Mouse (Mus musculus): ENCODE results near the gene Tspan31. TPM values are rescaled to one million over a fixed set of nuclear protein-coding genes. Genes with fewer than 3 reads are reported as not detected.
A peak's percentile ranks its signal among the peaks of the same experiment; 100 is the strongest.

The Tspan31 gene
- polyA plus RNA-seq, 1 experiment from 2014 or later = 122 TPM

DNA sequence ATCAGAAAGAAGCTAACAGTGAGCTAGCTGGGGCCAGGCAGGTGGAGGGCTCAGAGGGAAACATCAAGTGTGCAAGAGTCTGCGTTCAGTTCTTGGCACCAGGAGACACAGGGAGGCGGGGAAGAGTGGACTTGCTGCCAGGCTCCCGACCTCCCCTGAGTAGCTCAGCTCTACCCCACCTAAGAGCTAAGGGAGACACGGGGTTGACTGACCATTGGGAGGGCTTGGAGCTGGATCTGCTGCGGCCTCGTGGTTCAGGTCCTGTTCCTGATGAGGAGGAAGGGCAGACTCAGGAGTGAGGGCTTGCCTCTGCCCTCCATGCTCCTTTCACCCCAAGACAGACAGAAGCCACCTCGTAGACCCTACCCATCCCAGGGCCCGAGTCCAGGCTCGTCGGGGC is 29.1 kb upstream of the Tspan31 start:
- no peak overlapping the region for H3K27ac ChIP-seq
- no peak for ATAC-seq (ENCODE audit: low FRiP score)

DNA sequence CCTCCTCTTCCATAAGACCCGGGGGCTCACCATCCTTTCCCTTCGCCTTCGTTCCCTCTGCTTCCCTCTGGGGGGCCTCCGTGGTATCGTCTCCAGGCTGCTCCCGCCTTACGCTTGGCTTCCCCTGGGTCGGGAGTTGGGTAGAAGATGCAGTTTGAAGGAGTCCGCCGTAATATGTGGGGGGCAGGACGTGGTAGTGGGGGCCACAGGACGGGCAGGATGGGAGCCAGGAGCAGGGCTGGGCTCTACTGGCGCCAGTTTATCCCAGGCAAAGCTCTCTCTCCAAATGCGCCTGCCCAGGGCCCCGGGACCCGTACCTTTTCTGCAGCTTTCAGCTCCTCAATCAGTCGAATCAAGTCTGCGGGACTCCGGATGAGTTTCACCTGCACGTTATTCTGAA is 28.4 kb upstream of the Tspan31 start:
- H3K9ac ChIP-seq = no peak overlapping the region
- H3K4me1 ChIP-seq (replicated peaks) = peaks cover 16% of the 10 kb centered on the region
- no peak for ATAC-seq (ENCODE audit: low FRiP score)
- no peak overlapping the region for H3K4me3 ChIP-seq
- WGBS = 82% methylated on average over 20 of the region's 20 CpGs
- no peak overlapping the region for H3K27ac ChIP-seq
- H3K27me3 ChIP-seq = peaks cover 4% of the 10 kb centered on the region; the same call in 1 of the 2 replicates
- H3K4me2 ChIP-seq = no peak overlapping the region
- H3K9me3 ChIP-seq = no peaks in the 10 kb centered on the region
- H3K36me3 ChIP-seq = peaks cover 67% of the 10 kb centered on the region

More for the DNA sequence above, 29.1 kb upstream of the Tspan31 start:
- Histone ChIP-seq H3K4me2 (no peak overlapping the region), H3K27me3 (no peaks in the 10 kb centered on the region), H3K9me3 (no peaks in the 10 kb centered on the region), H3K4me1 (replicated peaks) (peaks cover 10% of the 10 kb centered on the region), H3K4me3 (no peak overlapping the region), H3K9ac (no peak overlapping the region), H3K36me3 (peaks cover 73% of the 10 kb centered on the region)
- 89% methylated on average over 10 of the region's 10 CpGs for WGBS

DNA sequence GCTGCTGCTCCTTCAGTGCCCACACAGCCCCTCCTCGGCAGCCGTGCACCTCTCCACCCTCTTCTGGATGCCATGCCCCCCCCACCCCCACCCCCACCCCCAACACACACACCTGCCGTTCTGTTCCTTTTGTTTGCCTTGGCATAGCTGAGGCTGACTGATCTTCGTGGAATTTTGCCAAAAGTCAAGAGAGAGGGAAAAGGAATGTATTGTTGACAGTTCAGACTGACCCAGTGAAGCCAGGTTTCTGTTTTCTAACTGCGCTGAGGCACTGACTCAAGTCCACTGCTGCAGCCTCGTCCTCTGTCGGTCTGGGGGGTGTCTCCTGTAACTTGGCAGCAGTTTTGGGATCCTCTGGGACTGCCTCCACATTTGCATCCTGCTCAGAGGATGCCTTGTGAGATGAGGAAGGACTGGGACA is 24.3 kb upstream of the Tspan31 start:
- 44% methylated on average over 7 of the region's 7 CpGs for WGBS
- no peaks in the 10 kb centered on the region for H3K9me3 ChIP-seq
- H3K9ac ChIP-seq = peak overlapping the region; percentile 35; the same call in 1 of the 2 replicates
- peaks cover 45% of the 10 kb centered on the region for H3K27me3 ChIP-seq
- ATAC-seq (ENCODE audit: low FRiP score) = no peak
- H3K36me3 ChIP-seq = peaks cover 64% of the 10 kb centered on the region
- peak overlapping the region; percentile 52; the same call in 1 of the 2 replicates for H3K27ac ChIP-seq
- H3K4me3 ChIP-seq = no peak overlapping the region
- peaks cover 40% of the 10 kb centered on the region for H3K4me1 ChIP-seq (replicated peaks)
- no peak overlapping the region for H3K4me2 ChIP-seq

DNA sequence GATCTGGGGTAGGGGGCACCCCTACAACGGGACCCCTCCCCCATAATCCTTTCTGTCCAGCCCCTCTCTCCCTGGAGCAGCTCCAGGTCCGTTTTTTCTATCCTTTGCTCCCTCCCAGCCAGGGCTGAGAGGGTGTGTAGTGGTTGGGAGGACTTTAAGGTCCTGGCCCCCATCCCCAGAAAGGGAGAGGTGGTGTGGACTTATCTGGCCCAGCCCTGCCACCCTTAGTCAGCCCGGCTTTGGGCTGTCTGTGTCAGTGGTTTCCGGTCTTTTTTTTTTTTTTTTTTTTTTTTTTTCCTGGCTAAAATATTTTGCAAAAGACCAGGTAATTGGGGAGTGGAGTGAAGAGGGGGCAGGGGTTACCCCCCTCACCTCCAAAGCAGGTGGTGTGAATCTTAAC is 22.7 kb upstream of the Tspan31 start:
- WGBS = 56% methylated on average over 4 of the region's 4 CpGs
- Histone ChIP-seq H3K4me3 (no peak overlapping the region), H3K9me3 (no peaks in the 10 kb centered on the region), H3K27me3 (peaks cover 62% of the 10 kb centered on the region), H3K36me3 (peaks cover 63% of the 10 kb centered on the region), H3K4me1 (replicated peaks) (peaks cover 40% of the 10 kb centered on the region), H3K9ac (no peak overlapping the region), H3K27ac (no peak overlapping the region), H3K4me2 (no peak overlapping the region)
- ATAC-seq (ENCODE audit: low FRiP score) = no peak

DNA sequence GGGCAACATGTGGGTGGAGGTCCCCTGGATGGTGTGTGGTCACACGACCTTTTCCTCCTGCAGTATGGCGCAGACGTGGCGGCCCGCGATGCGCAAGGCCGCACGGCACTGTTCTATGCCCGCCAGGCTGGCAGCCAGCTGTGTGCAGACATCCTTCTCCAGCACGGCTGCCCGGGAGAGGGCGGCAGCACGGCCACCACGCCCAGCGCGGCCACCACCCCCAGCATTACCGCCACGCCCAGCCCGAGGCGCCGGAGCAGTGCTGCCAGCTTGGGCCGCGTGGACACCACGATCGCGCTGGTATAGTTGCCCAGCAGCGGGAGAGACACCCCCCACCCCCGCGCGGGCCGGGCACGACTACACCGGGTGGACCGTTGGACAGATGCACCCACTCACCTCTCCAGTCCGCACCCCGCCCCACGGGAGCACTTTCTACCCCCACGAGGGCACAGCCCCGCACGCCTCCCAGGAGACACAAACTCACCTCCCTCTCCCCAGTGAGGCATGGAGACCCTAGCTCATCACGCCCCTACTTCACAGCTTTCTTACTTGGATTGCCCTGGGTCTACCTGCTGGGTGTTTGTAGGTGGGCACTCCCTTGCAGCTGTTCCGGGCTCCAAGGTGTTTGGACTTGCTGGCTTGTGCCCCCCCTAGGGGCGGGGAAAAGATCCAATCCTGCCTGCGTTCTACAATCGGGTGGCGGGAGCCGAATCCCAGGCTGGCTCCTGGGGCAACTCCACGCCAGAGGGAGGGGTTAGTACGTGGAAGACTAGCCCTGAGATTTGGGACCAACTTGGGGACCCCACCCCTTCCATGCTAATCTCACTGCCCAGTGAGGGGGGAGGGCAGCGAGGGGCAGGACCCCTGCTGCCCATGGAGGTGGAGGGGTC is 21.7 kb upstream of the Tspan31 start:
- Histone ChIP-seq H3K9me3 (no peaks in the 10 kb centered on the region), H3K4me2 (peak overlapping the region; percentile 42), H3K36me3 (peaks cover 63% of the 10 kb centered on the region), H3K9ac (peak overlapping the region; percentile 59), H3K27me3 (peaks cover 71% of the 10 kb centered on the region), H3K4me1 (replicated peaks) (peaks cover 40% of the 10 kb centered on the region), H3K27ac (no peak overlapping the region), H3K4me3 (peak overlapping the region; percentile 24)
- ATAC-seq (ENCODE audit: low FRiP score) = peak; percentile 43
- WGBS = 10% methylated on average over 51 of the region's 51 CpGs

DNA sequence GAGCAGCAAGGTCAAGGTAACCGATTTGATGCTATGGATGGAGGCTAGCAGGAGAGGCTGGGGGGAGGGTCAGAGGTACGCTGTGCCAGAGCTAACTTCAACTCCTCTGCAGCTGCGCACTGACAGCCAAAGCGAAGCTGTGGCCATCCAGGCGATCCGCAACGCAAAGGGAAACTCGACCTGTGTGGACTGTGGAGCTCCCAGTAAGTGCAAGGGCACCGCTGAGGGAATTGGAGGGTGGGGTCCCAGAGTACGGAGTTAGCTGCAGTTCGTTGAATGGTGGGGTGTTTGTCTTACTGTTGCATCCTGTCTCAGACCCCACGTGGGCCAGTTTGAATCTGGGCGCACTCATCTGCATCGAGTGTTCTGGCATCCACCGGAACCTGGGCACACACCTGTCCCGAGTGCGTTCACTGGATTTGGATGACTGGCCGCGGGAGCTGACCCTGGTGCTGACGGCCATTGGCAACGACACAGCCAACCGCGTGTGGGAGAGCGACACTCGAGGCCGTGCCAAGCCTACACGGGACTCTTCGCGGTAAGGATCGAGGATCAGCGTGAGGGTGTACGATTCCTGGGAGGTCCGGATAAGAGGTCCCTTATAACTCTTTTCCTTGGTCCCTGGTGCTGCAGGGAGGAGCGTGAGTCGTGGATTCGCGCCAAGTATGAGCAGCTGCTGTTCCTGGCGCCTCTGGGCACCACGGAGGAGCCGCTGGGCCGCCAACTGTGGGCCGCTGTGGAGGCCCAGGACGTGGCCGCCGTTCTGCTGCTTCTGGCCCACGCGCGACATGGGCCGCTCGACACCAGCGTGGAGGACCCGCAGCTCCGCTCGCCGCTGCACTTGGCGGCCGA is 20.7 kb upstream of the Tspan31 start:
- H3K9me3 ChIP-seq = no peaks in the 10 kb centered on the region
- peak; percentile 26; the same call in 1 of the 2 replicates for ATAC-seq (ENCODE audit: low FRiP score)
- peaks cover 77% of the 10 kb centered on the region for H3K27me3 ChIP-seq

DNA sequence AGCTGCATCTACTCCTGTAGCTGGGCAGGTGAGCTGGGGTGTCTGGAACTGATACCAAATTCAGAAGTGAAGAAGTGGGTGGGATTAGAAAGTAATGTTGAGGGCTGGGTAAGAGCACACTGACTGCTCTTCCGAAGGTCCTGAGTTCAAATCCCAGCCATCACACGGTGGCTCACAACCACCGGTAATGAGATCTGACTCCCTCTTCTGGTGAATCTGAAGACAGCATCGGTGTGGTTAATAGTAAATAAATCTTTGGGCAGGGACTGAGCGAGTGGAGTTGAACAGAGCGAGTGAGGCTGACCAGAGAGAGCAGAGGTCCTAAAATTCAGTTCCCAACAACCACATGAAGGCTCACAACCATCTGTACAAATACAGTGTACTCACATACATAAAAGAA is 15.6 kb upstream of the Tspan31 start:
- 78% methylated on average over 6 of the region's 6 CpGs for WGBS

More for the DNA sequence above, 20.7 kb upstream of the Tspan31 start:
- Histone ChIP-seq H3K9ac (peak overlapping the region; percentile 59), H3K4me1 (replicated peaks) (peaks cover 40% of the 10 kb centered on the region), H3K4me2 (peak overlapping the region; percentile 42), H3K27ac (no peak overlapping the region), H3K36me3 (peaks cover 58% of the 10 kb centered on the region), H3K4me3 (peak overlapping the region; percentile 24)
- 8% methylated on average over 57 of the region's 57 CpGs for WGBS

DNA sequence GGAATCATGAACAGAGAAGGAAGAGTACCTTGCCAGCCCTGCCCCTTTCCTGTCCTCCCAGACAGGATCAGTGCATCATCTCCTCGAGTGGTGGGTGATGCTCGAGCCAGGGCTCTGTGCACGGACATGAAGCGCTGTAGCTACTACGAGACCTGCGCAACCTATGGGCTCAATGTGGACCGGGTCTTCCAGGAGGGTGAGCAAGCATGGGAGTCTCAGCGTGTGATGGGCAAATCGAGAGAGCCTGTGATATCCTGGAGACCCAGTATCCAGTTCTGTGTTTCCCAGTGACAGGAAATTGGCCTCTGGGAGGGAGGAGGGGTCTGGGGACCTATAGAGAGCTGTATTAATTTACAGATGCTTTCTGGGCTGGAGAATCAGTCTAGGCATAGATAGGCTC is 15.0 kb upstream of the Tspan31 start:
- ATAC-seq (ENCODE audit: low FRiP score) = no peak
- H3K4me2 ChIP-seq = no peak overlapping the region
- H3K4me1 ChIP-seq (replicated peaks) = peaks cover 38% of the 10 kb centered on the region
- 87% methylated on average over 9 of the region's 9 CpGs for WGBS
- H3K9me3 ChIP-seq = no peaks in the 10 kb centered on the region
- peaks cover 80% of the 10 kb centered on the region for H3K27me3 ChIP-seq
- H3K27ac ChIP-seq = no peak overlapping the region
- H3K9ac ChIP-seq = no peak overlapping the region
- H3K4me3 ChIP-seq = no peak overlapping the region
- peaks cover 62% of the 10 kb centered on the region for H3K36me3 ChIP-seq

More for the DNA sequence above, 15.6 kb upstream of the Tspan31 start:
- Histone ChIP-seq H3K36me3 (peaks cover 62% of the 10 kb centered on the region), H3K4me1 (replicated peaks) (peaks cover 38% of the 10 kb centered on the region), H3K4me2 (no peak overlapping the region), H3K4me3 (no peak overlapping the region), H3K27me3 (peaks cover 80% of the 10 kb centered on the region), H3K27ac (no peak overlapping the region), H3K9ac (no peak overlapping the region), H3K9me3 (no peaks in the 10 kb centered on the region)
- ATAC-seq (ENCODE audit: low FRiP score) = no peak

DNA sequence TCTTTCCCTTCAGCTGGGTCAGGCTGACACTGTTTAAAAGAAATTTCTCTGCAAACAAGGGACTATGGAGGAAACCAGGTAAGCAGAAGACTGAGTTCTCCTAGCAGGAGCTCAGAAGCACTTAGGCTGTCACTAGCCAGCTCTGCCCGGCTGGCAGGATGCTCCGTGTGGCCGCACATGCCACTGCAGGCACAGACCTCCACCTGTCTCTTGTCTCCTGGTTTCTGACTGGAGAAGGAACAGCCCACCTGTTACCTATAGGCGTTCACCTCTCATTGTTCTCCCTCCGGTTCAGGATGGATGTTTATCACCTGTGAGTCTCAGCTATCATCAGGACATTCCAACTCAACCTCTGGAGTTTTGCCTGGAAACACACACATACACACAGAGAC is 13.8 kb upstream of the Tspan31 start:
- no peaks in the 10 kb centered on the region for H3K9me3 ChIP-seq
- no peak for ATAC-seq (ENCODE audit: low FRiP score)
- peaks cover 40% of the 10 kb centered on the region for H3K4me1 ChIP-seq (replicated peaks)
- H3K4me3 ChIP-seq = no peak overlapping the region
- H3K27me3 ChIP-seq = peaks cover 72% of the 10 kb centered on the region
- no peak overlapping the region for H3K27ac ChIP-seq
- H3K4me2 ChIP-seq = no peak overlapping the region
- 57% methylated on average over 5 of the region's 5 CpGs for WGBS
- H3K9ac ChIP-seq = no peak overlapping the region
- peaks cover 54% of the 10 kb centered on the region for H3K36me3 ChIP-seq

DNA sequence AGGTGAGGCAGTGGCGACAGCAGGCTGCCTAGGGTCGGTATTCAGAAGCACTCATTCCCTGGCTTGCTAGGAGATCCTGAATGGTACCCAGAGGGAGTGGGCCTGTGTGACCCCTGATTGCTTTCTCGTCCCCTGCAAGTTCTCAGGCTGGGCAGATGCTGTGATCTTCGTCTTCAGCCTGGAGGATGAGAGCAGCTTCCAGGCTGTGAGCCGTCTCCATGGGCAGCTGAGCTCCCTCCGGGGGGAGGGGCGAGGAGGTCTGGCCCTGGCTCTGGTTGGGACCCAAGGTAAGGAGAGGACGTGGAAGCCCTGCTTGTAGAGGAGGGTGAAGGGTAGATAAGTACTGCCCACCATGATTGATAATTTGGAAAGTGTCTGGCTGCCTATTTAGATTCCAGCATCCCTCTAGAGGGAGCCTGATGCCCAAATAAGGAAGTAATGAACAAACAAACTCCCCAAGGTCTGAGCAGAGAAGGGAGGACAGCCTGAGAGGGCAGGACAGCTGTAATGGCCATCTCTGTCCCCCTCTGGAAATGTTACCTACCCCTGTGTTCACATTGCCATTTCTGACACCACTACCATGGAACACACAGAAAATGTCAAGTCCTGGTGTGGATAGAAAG is 13.3 kb upstream of the Tspan31 start:
- ATAC-seq (ENCODE audit: low FRiP score) = no peak
- H3K4me3 ChIP-seq = no peak overlapping the region
- H3K9ac ChIP-seq = 0 out of 2 replicates have a peak overlapping the region, but pooled peaks have one; percentile 49
- peaks cover 42% of the 10 kb centered on the region for H3K4me1 ChIP-seq (replicated peaks)
- peaks cover 67% of the 10 kb centered on the region for H3K27me3 ChIP-seq
- 39% methylated on average over 8 of the region's 8 CpGs for WGBS
- H3K36me3 ChIP-seq = peaks cover 51% of the 10 kb centered on the region
- H3K4me2 ChIP-seq = no peak overlapping the region
- H3K9me3 ChIP-seq = no peaks in the 10 kb centered on the region
- H3K27ac ChIP-seq = no peak overlapping the region

DNA sequence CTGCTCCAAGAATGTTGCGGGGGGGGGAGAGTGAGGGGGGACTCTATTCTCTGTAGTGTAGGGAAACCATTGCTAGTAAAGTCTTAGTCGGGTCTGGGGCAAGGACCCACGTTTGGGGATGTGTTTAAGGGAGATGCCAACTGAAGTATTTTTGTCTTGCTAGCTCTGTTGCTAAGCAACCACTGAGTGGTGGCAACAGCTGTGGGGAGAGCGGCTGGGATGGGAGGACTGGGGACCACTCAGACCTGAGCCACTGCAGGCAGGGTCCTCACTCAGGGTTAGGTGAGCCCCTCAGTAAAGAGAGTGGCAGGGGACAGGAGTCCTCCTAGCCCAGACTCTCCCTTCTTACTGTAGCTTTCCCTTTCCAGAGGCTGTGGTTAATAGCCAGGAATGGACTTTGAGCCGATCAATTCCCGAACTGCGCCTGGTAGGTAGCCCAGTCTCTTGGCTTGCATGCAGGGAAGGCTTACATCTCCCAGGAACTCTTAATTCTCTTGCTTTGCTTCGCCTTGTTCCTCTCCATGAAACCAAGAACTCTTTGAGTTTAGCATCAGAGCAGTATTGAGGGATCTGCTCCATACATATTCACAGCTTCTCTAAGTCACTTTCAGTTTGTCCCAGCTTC is 12.0 kb upstream of the Tspan31 start:
- Histone ChIP-seq H3K4me3 (peak overlapping the region; percentile 84), H3K4me2 (peak overlapping the region; percentile 90), H3K27ac (no peak overlapping the region), H3K9me3 (no peaks in the 10 kb centered on the region), H3K27me3 (peaks cover 58% of the 10 kb centered on the region), H3K9ac (peak overlapping the region; percentile 98; the same call in 1 of the 2 replicates), H3K4me1 (replicated peaks) (peaks cover 52% of the 10 kb centered on the region), H3K36me3 (peaks cover 38% of the 10 kb centered on the region)
- ATAC-seq (ENCODE audit: low FRiP score) = no peak
- WGBS = 33% methylated on average over 8 of the region's 8 CpGs

All from hindbrain, embryonic 13.5 days (tissue).